In the genomic region with DNA sequence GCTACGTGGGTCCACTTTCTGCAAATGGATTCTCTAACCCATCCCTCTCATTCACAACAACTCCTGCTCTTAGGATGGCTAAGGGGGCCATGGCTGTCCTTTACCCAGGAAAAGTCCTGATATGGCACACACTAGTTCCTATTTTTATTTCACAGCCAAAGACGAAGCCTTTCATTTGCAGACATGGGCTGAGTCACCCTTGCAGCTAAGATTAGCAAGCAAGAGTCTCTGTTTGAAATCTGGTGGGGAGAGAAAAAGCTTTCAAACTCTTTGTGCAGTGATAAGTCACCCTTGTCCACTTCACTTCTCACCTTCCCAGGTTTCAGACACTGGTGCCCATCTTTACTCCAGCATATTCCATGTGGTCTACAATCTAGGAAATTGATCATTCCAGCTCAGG, we compare ENCODE assay signal across 18 mouse cellular contexts. TPM values are rescaled to one million over a fixed set of nuclear protein-coding genes. Genes with fewer than 3 reads are reported as not detected.
DNase-seq lines count a peak whose midpoint lies in the region; TF ChIP-seq lines count a peak whose summit lies in the region.
"Had no signal": no experiment of that assay in that cellular context is flagged by ENCODE, and none has a peak within 500 bp of the region (broad histone marks: within the 10 kb centered on the region; RNA-seq: fewer than 3 reads in every experiment).

No protein-coding gene starts in this region.

- 44% methylated on average over 2 of the region's 2 CpGs for WGBS in heart, adult 2 months

- no peaks in the 10 kb centered on the region for H3K27me3 ChIP-seq in heart, adult 2 months (ENCODE audit: control insufficient read depth, insufficient read depth, low read length)
- no peaks in the 10 kb centered on the region for H3K27me3 ChIP-seq in CH12.LX (replicated peaks)

- TF ChIP-seq CTCF in heart, adult 2 months (IDR thresholded peaks at IDR 0.05): no peak
- TF ChIP-seq CTCF in CH12.LX (conservative IDR thresholded peaks at IDR 0.05 in 1 of 2, IDR thresholded peaks at IDR 0.05 in 1 of 2; ENCODE audit: low read depth in 2 of 2, low read length in 2 of 2): no peak
- no peak for TF ChIP-seq CTCF in cortical plate, adult 2 months (IDR thresholded peaks at IDR 0.05; ENCODE audit: extremely low read depth, insufficient read depth, low read length)

- in situ Hi-C loops in CH12.LX (cut with MboI; ENCODE audit: low pct_ligation_motif_present, low pct_unique_long_range_greater_than_20kb, low sequenced_read_pairs): no loop called here

- peak overlapping the region; percentile 16 for H3K27ac ChIP-seq in heart, adult 2 months
- H3K27ac ChIP-seq in CH12.LX (ENCODE audit: insufficient read depth, low read depth): peak overlapping the region; percentile 28; the same call in 1 of the 2 replicates
- H3K27ac ChIP-seq in cortical plate, adult 2 months (ENCODE audit: insufficient read depth, low read length): peak overlapping the region; percentile 95
- H3K27ac ChIP-seq: forebrain, embryonic 12.5 days; hindbrain, embryonic 10.5 days had no signal

- H3K36me3 ChIP-seq in heart, adult 2 months (ENCODE audit: control insufficient read depth, insufficient read depth, low read length): no peaks in the 10 kb centered on the region
- H3K36me3 ChIP-seq in CH12.LX (replicated peaks in 1 of 2; ENCODE audit: control insufficient read depth in 1 of 2, insufficient read depth in 1 of 2, low read length in 1 of 2): no peaks in the 10 kb centered on the region
- H3K36me3 ChIP-seq: forebrain, embryonic 12.5 days; hindbrain, embryonic 10.5 days had no signal

- no peaks in the 10 kb centered on the region for H3K79me2 ChIP-seq in heart, adult 2 months (replicated peaks; ENCODE audit: control insufficient read depth, insufficient read depth, low read length)
- H3K79me2 ChIP-seq in CH12.LX (replicated peaks; ENCODE audit: control insufficient read depth, extremely low read depth, insufficient read depth, poor library complexity, severe bottlenecking): no peaks in the 10 kb centered on the region

- peaks cover 10% of the 10 kb centered on the region for H3K4me1 ChIP-seq in heart, adult 2 months (ENCODE audit: control insufficient read depth, insufficient read depth, low read length)
- peaks cover 20 to 38% of the 10 kb centered on the region in 2 experiments for H3K4me1 ChIP-seq in CH12.LX (ENCODE audit: control insufficient read depth in 1 of 2, insufficient read depth in 2 of 2)
- H3K4me1 ChIP-seq in cortical plate, adult 2 months (ENCODE audit: control insufficient read depth, insufficient read depth, low read length): peaks cover 3% of the 10 kb centered on the region; the same call in 1 of the 2 replicates
- H3K4me1 ChIP-seq: forebrain, embryonic 12.5 days; hindbrain, embryonic 10.5 days had no signal

- no peak for TF ChIP-seq POLR2A in heart, adult 2 months (IDR thresholded peaks at IDR 0.05; ENCODE audit: insufficient read depth, low read depth, low read length)
- no peak for TF ChIP-seq POLR2A in CH12.LX (IDR thresholded peaks at IDR 0.05; ENCODE audit: low read depth, low read length)
- no peak for TF ChIP-seq POLR2A in cortical plate, adult 2 months (IDR thresholded peaks at IDR 0.05; ENCODE audit: extremely low read depth, insufficient read depth, low read length)

- no peak overlapping the region for H3K9ac ChIP-seq in heart, adult 2 months (ENCODE audit: low read depth, low read length)
- H3K9ac ChIP-seq in CH12.LX (ENCODE audit: insufficient read depth, low read depth): no peak overlapping the region
- H3K9ac ChIP-seq: forebrain, embryonic 12.5 days; liver, postnatal 0 days had no signal

- H3K9me3 ChIP-seq in CH12.LX (replicated peaks; ENCODE audit: low read length): no peaks in the 10 kb centered on the region
- H3K9me3 ChIP-seq: forebrain, embryonic 12.5 days; hindbrain, embryonic 10.5 days had no signal

- DNase-seq in heart, adult 2 months: no peak
- DNase-seq in heart, adult 11 months: no peak
- DNase-seq in left cerebral cortex, adult 18-20 months (ENCODE audit: low spot score in 2 of 2): peak; percentile 6 to 11
- DNase-seq in left cerebral cortex, postnatal 4 days: no peak
- DNase-seq in CH12.LX (ENCODE audit: extremely low read depth): no peak
- no peak for DNase-seq in T-cell, adult 2 months (ENCODE audit: low spot score)
- no peak for DNase-seq in cerebellum, postnatal 10 days
- DNase-seq: cerebellum, adult 11 months; kidney, adult 9 months; liver, postnatal 0 days; lung, postnatal 4 days; midbrain, embryonic 14.5 days; right cerebral cortex, postnatal 4 days; thymus, postnatal 14 days had no signal

- no peak for TF ChIP-seq EP300 in heart, adult 2 months (IDR thresholded peaks at IDR 0.05; ENCODE audit: insufficient read depth, low read depth, low read length)
- TF ChIP-seq EP300 in CH12.LX (IDR thresholded peaks at IDR 0.05; ENCODE audit: low read length): no peak

- intact Hi-C loops in heart, adult 2 months (cut with DNase I): no loop called here
- intact Hi-C loops in left cerebral cortex, postnatal 4 days (cut with DNase I): no loop called here

- dilution Hi-C loops in CH12.LX (cut with MboI; ENCODE audit: extremely low pct_ligation_motif_present, extremely low pct_unique_long_range_greater_than_20kb, low sequenced_read_pairs): no loop called here

- no peak overlapping the region for H3K4me2 ChIP-seq in CH12.LX (ENCODE audit: insufficient read depth, low read depth, poor library complexity, severe bottlenecking)
- H3K4me2 ChIP-seq: forebrain, embryonic 12.5 days had no signal

- no peak overlapping the region for H3K4me3 ChIP-seq in heart, adult 2 months
- H3K4me3 ChIP-seq in CH12.LX (replicated peaks in 1 of 3; ENCODE audit: low read depth in 2 of 3, low read length in 2 of 3, poor library complexity in 1 of 3): no peak overlapping the region
- H3K4me3 ChIP-seq in cortical plate, adult 2 months (ENCODE audit: insufficient read depth, low read length): no peak overlapping the region
- H3K4me3 ChIP-seq: forebrain, embryonic 12.5 days; hindbrain, embryonic 10.5 days had no signal

- no peak for TF ChIP-seq RAD21 in CH12.LX (IDR thresholded peaks at IDR 0.05; ENCODE audit: low read depth, low read length)

TF ChIP-seq in CH12.LX, 34 proteins besides CTCF, POLR2A, EP300 and RAD21:
- no peak for TF ChIP-seq GABPA (IDR thresholded peaks at IDR 0.05; ENCODE audit: insufficient replicate concordance, low read depth, low read length)
- TF ChIP-seq ETS1 (conservative IDR thresholded peaks at IDR 0.05; ENCODE audit: low read depth, low read length): no peak
- no peak for TF ChIP-seq BHLHE40 (IDR thresholded peaks at IDR 0.05; ENCODE audit: low read depth, low read length)

RNA-seq across cellular contexts. Expression of gene Tmsb4x, which starts 36.9 kb away (rescaled TPM):
- 100 to 1,000 TPM; 435 to 610 TPM for total RNA-seq in heart, adult 2 months (2021)
- 211 and 313 TPM in 2 replicates for polyA plus RNA-seq in heart, adult 2 months (2012; rRNA removed)
- 100 to 1,000 TPM; 959 to 978 TPM for total RNA-seq in left cerebral cortex, adult 18-20 months (2021)
- 1,000 to 10,000 TPM; 1,755 to 1,817 TPM for total RNA-seq in left cerebral cortex, postnatal 4 days (2021)
- total RNA-seq in CH12.LX (2012; rRNA removed): 2,307 and 2,940 TPM in 2 replicates
- total RNA-seq in CH12.LX (2014; rRNA removed): 6,726 and 7,895 TPM in 2 replicates
- polyA plus RNA-seq in CH12.LX (2012; ENCODE audit: insufficient read length, low read depth): 1,685 and 1,828 TPM in 2 replicates
- 2,113 and 2,186 TPM in 2 replicates for polyA plus RNA-seq in cortical plate, adult 2 months (2012; rRNA removed)
- total RNA-seq: MEL had no signal

Comparison
In these comparisons a context has a peak if more than half of its experiments do, and no peak if none do; other contexts are left out.
1. DNase-seq: peak in left cerebral cortex, adult 18-20 months (2 of 2); none in heart, adult 2 months (0 of 2), heart, adult 11 months (single experiment), left cerebral cortex, postnatal 4 days (single experiment), CH12.LX (single experiment), T-cell, adult 2 months (single experiment) and cerebellum, postnatal 10 days (0 of 2).
2. H3K27ac ChIP-seq: peak in every context shown above with its lines; median percentile 95 in cortical plate, adult 2 months; 28 in CH12.LX; 16 in heart, adult 2 months.